ENCODE assay signal across 13 mouse cellular contexts in the genomic region with DNA sequence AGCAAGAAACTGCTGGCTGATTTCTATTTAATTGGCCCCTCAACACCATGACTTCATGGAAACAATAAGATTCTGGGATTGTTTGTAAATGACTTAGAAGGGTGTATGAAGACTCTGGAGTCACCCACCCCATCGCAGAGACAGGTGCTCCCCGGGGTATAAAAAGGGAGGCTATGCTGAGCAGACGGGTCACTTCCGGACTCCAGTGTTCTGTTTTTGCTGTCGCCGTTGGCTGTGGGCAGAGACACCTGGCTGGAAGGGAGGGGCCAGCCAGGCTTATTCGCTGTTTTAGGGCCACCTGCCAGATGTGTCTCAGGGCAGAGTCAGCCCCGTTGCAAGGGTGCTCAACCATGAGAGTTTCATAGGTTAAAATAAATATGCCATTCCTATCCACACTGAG.
DNase-seq lines count a peak whose midpoint lies in the region; ATAC-seq lines count a peak whose summit lies in the region.
"Had no signal": no experiment of that assay in that cellular context is flagged by ENCODE, and none has a peak within 500 bp of the region (broad histone marks: within the 10 kb centered on the region; RNA-seq: fewer than 3 reads in every experiment).

No protein-coding gene starts in this region.

- ATAC-seq in kidney, embryonic 16.5 days (ENCODE audit: low FRiP score, low TSS enrichment), result no peak
- no peak for ATAC-seq in forebrain, embryonic 16.5 days
- ATAC-seq: forebrain, embryonic 13.5 days had no signal

- WGBS in kidney, embryonic 16.5 days, result 71% methylated on average over 8 of the region's 8 CpGs
- 88% methylated on average over 8 of the region's 8 CpGs for WGBS in forebrain, embryonic 16.5 days

- H3K4me2 ChIP-seq in kidney, embryonic 16.5 days (replicated peaks; ENCODE audit: low read depth, low read length), result no peak overlapping the region
- no peak overlapping the region for H3K4me2 ChIP-seq in forebrain, embryonic 16.5 days (ENCODE audit: low read length)
- H3K4me2 ChIP-seq: embryonic facial prominence, embryonic 12.5 days; forebrain, embryonic 13.5 days had no signal

- H3K36me3 ChIP-seq in kidney, embryonic 16.5 days (ENCODE audit: insufficient read depth, low read length), result no peaks in the 10 kb centered on the region; the same call in none of the 2 replicates
- no peaks in the 10 kb centered on the region for H3K36me3 ChIP-seq in forebrain, embryonic 16.5 days (ENCODE audit: control insufficient read depth, insufficient read depth)

- peak; percentile 42 for DNase-seq in kidney, adult 11 months
- peak; percentile 97 for DNase-seq in A20 (ENCODE audit: low read depth, low spot score)
- peak; percentile 62 to 68 for DNase-seq in CD8-positive naive resting alpha-beta T cell, adult 2 months (ENCODE audit: low read depth in 2 of 2, low spot score in 2 of 2)
- peak; percentile 38 to 45 for DNase-seq in spleen, postnatal 14 days (ENCODE audit: low spot score in 2 of 2)
- no peak for DNase-seq in left cerebral cortex, adult 18-20 months (ENCODE audit: low spot score in 2 of 2)
- DNase-seq in urinary bladder, postnatal 25 days (ENCODE audit: low spot score), result no peak
- DNase-seq: cerebellum, adult 9-10 months had no signal

- H3K9me3 ChIP-seq in kidney, embryonic 16.5 days (ENCODE audit: low read length), result no peaks in the 10 kb centered on the region
- no peaks in the 10 kb centered on the region for H3K9me3 ChIP-seq in forebrain, embryonic 16.5 days (ENCODE audit: control insufficient read depth, low read length)
- H3K9me3 ChIP-seq: embryonic facial prominence, embryonic 12.5 days; forebrain, embryonic 13.5 days had no signal

- no peak overlapping the region for H3K9ac ChIP-seq in kidney, embryonic 16.5 days (replicated peaks; ENCODE audit: low read length)
- H3K9ac ChIP-seq in forebrain, embryonic 16.5 days (replicated peaks; ENCODE audit: low read depth, low read length), result no peak overlapping the region
- H3K9ac ChIP-seq: embryonic facial prominence, embryonic 12.5 days; forebrain, embryonic 13.5 days had no signal

- no peaks in the 10 kb centered on the region for H3K27me3 ChIP-seq in kidney, embryonic 16.5 days (ENCODE audit: insufficient read depth, low read length)
- H3K27me3 ChIP-seq in forebrain, embryonic 16.5 days (replicated peaks; ENCODE audit: control insufficient read depth, insufficient read depth, low read length), result no peaks in the 10 kb centered on the region
- H3K27me3 ChIP-seq: embryonic facial prominence, embryonic 12.5 days had no signal

- peaks cover 36% of the 10 kb centered on the region for H3K4me1 ChIP-seq in kidney, embryonic 16.5 days (ENCODE audit: insufficient read depth, low read length)
- H3K4me1 ChIP-seq in forebrain, embryonic 16.5 days (replicated peaks; ENCODE audit: control insufficient read depth, insufficient read depth, low read length), result no peaks in the 10 kb centered on the region
- H3K4me1 ChIP-seq: embryonic facial prominence, embryonic 12.5 days had no signal

- no peak overlapping the region for H3K27ac ChIP-seq in kidney, embryonic 16.5 days (ENCODE audit: low read length)
- no peak overlapping the region for H3K27ac ChIP-seq in forebrain, embryonic 16.5 days (ENCODE audit: low read length)
- H3K27ac ChIP-seq: embryonic facial prominence, embryonic 12.5 days; forebrain, embryonic 13.5 days; kidney, postnatal 0 days had no signal

- no peak overlapping the region for H3K4me3 ChIP-seq in kidney, embryonic 16.5 days (ENCODE audit: low read length)
- H3K4me3 ChIP-seq in forebrain, embryonic 16.5 days (replicated peaks; ENCODE audit: low read length), result no peak overlapping the region
- H3K4me3 ChIP-seq: embryonic facial prominence, embryonic 12.5 days; forebrain, embryonic 13.5 days; myocyte had no signal

Comparison
In these comparisons a context has a peak if more than half of its experiments do, and no peak if none do; other contexts are left out.
1. DNase-seq: peak in kidney, adult 11 months (single experiment), A20 (single experiment), CD8-positive naive resting alpha-beta T cell, adult 2 months (2 of 2) and spleen, postnatal 14 days (2 of 2); none in left cerebral cortex, adult 18-20 months (0 of 2) and urinary bladder, postnatal 25 days (single experiment).